Mouse (Mus musculus) heart, embryonic 15.5 days (tissue): Measurements from ENCODE around the gene Kcnh5. TPM values are rescaled to one million over a fixed set of nuclear protein-coding genes. Genes with fewer than 3 reads are reported as not detected.

Experiments used
- ATAC-seq: fragments of 200-750 bp; cut with Nextera tagmentation; replicated peaks from 2 replicates; pipeline ENCODE4 v1.8.0; 2017; ENCODE audit warnings: low read depth, moderate TSS enrichment; ENCODE audit not compliant: insufficient number of reproducible peaks, insufficient read depth, low FRiP score
- H3K27ac ChIP-seq: fragments of 300-500 bp; sonication (generic); 2 replicates; pipeline ENCODE4 v1.5.1; 2015; ENCODE audit warnings: mild to moderate bottlenecking, inconsistent platforms
- H3K27me3 ChIP-seq: fragments of 300-500 bp; sonication (generic); 2 replicates; pipeline ENCODE4 v1.6.1; 2015; ENCODE audit warnings: inconsistent platforms
- H3K36me3 ChIP-seq: fragments of 300-500 bp; sonication (generic); 2 replicates; pipeline ENCODE4 v1.6.1; 2015; ENCODE audit warnings: mild to moderate bottlenecking, inconsistent platforms
- H3K4me1 ChIP-seq: fragments of 300-500 bp; sonication (generic); replicated peaks from 2 replicates; pipeline ENCODE4 v1.6.1; 2015; ENCODE audit warnings: inconsistent platforms
- H3K4me2 ChIP-seq: fragments of 300-500 bp; sonication (generic); 2 replicates; pipeline ENCODE4 v1.6.1; 2015; ENCODE audit warnings: inconsistent platforms, mild to moderate bottlenecking, moderate library complexity
- H3K4me3 ChIP-seq: fragments of 300-500 bp; sonication (generic); 2 replicates; pipeline ENCODE4 v1.5.1; 2015; ENCODE audit warnings: mild to moderate bottlenecking, inconsistent platforms
- H3K9ac ChIP-seq: fragments of 300-500 bp; sonication (generic); 2 replicates; pipeline ENCODE4 v1.6.1; 2015; ENCODE audit warnings: mild to moderate bottlenecking, inconsistent platforms
- H3K9me3 ChIP-seq: fragments of 300-500 bp; sonication (generic); replicated peaks from 2 replicates; pipeline ENCODE4 v1.6.1; 2016; ENCODE audit warnings: inconsistent platforms
- WGBS: fragments of 180-500 bp; shearing (Covaris S2); methylation state at CpG from one replicate; pipeline ENCODE4 v1.1.7; 2015; ENCODE audit warnings: mixed read lengths; 5-methylcytosine and 5-hydroxymethylcytosine counted together
- polyA plus RNA-seq: library from polyadenylated mRNA; unstranded; fragments of >200 nt; fragmentation: Nextera tagmentation; extraction: Ambion mirVana; gene quantifications from 2 replicates; pipeline ENCODE4 v1.2.1, GENCODE M21; 2015

The Kcnh5 gene
- polyA plus RNA-seq, 1 experiment from 2014 or later = not detected

DNA sequence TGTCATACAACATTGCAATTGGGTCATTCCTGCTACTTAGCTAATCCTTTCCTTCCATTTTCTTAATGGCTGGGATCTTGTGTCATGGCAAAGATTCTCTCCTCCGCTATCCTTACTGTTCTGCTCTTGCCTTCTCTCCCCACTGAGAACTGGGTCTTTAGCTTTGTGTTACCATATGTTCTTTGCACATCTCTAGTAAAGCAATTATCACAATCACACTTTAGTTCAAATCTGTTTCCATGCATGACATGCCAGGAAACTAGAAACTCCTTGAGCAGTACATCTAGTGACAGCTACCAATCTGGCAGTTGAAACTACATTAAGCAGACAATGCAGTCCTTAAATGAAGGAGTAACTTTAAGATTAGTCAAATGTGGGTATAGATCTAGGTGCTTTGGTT lies 86.2 kb downstream of the Kcnh5 start:
- H3K27ac ChIP-seq = no peak overlapping the region
- 93% methylated on average over 1 of the region's 1 CpGs for WGBS
- no peak for ATAC-seq
- H3K9me3 ChIP-seq = no peaks in the 10 kb centered on the region
- no peaks in the 10 kb centered on the region for H3K4me1 ChIP-seq
- H3K4me2 ChIP-seq = no peak overlapping the region
- H3K4me3 ChIP-seq = no peak overlapping the region
- H3K27me3 ChIP-seq = no peaks in the 10 kb centered on the region
- H3K36me3 ChIP-seq = no peaks in the 10 kb centered on the region
- no peak overlapping the region for H3K9ac ChIP-seq

DNA sequence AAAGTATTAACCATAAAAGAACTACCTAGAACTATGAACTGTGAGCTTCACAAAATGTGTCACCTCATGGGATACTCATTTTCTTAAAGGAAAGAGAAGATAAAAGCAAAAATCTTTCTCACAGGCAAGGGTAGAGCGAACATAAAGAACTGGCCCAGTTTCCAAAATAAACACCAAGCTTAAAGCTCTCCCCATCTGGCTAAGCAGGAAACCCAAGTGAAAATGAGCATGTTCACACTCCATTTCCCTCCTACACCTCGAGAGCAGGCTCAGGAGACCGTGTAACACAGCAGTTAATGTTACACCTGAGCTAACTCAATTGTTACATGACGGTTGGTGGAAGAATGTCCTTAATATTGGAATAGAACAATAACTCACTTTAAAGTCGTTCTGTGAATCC lies 100.0 kb downstream of the Kcnh5 start:
- Histone ChIP-seq H3K9ac (no peak overlapping the region), H3K9me3 (no peaks in the 10 kb centered on the region), H3K4me1 (no peaks in the 10 kb centered on the region), H3K27ac (no peak overlapping the region), H3K36me3 (no peaks in the 10 kb centered on the region), H3K4me2 (no peak overlapping the region), H3K4me3 (no peak overlapping the region), H3K27me3 (no peaks in the 10 kb centered on the region)
- WGBS = 61% methylated on average over 5 of the region's 5 CpGs
- ATAC-seq = no peak

DNA sequence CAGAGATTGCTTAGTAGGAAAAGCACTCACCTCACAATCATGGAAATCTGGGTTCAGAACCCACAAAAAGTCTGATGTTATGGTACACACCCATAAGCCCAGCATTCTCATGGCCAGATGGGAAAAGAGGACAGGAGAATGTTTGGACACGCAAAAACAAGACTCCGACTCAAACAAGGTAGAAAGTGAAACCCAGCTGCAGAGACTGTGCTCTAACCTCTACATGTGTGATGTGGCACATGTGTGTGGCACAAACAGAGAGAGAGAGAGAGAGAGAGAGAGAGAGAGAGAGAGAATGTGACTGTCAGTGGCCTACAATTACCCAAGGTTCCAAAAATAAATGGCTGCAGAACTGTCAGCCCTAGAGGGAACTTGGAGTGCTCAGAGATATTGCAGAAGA lies 106.1 kb downstream of the Kcnh5 start:
- ATAC-seq = no peak
- Histone ChIP-seq H3K36me3 (no peaks in the 10 kb centered on the region), H3K27ac (no peak overlapping the region), H3K4me2 (no peak overlapping the region), H3K9ac (no peak overlapping the region), H3K9me3 (no peaks in the 10 kb centered on the region), H3K27me3 (no peaks in the 10 kb centered on the region), H3K4me1 (no peaks in the 10 kb centered on the region), H3K4me3 (no peak overlapping the region)
- 88% methylated on average over 2 of the region's 2 CpGs for WGBS

GRCm38 (mm10) chr12:75062571-75062970 lies 114.6 kb downstream of the Kcnh5 start:
- ATAC-seq = no peak
- Histone ChIP-seq H3K9me3 (no peaks in the 10 kb centered on the region), H3K9ac (no peak overlapping the region), H3K4me2 (no peak overlapping the region), H3K27me3 (no peaks in the 10 kb centered on the region), H3K4me1 (no peaks in the 10 kb centered on the region), H3K27ac (no peak overlapping the region), H3K36me3 (no peaks in the 10 kb centered on the region), H3K4me3 (no peak overlapping the region)

- H3K36me3 ChIP-seq = no peaks in the 10 kb centered on the region
- 54% methylated on average over 4 of the region's 4 CpGs for WGBS
- H3K4me3 ChIP-seq = no peak overlapping the region
- no peaks in the 10 kb centered on the region for H3K4me1 ChIP-seq
- ATAC-seq = no peak
- H3K27me3 ChIP-seq = no peaks in the 10 kb centered on the region
- H3K9me3 ChIP-seq = no peaks in the 10 kb centered on the region
- H3K4me2 ChIP-seq = no peak overlapping the region
- no peak overlapping the region for H3K9ac ChIP-seq
- no peak overlapping the region for H3K27ac ChIP-seq
These were observed 115.4 kb downstream of the Kcnh5 start for GRCm38 (mm10) chr12:75061731-75062130.

DNA sequence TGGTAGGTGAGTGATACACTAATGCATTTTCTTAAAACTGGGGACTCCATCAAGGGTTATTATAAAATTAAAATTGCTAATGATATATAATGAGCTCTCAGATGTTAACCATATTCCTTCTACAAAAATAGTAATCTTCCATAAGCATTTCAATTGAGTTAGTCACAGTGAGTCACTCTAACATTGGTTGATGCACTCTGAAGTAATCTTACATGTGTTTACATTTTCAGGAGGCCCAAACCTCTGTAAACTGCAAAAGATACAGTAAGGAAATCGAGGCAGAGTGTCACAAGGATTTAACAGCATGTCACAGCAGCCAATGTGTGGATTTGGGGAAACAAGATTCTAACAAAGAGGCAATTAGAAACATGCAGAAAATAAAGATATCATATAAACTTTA lies 123.4 kb downstream of the Kcnh5 start:
- H3K27ac ChIP-seq = no peak overlapping the region
- no peaks in the 10 kb centered on the region for H3K36me3 ChIP-seq
- no peaks in the 10 kb centered on the region for H3K9me3 ChIP-seq
- H3K9ac ChIP-seq = no peak overlapping the region
- H3K4me3 ChIP-seq = no peak overlapping the region
- ATAC-seq = no peak
- no peaks in the 10 kb centered on the region for H3K27me3 ChIP-seq
- no peaks in the 10 kb centered on the region for H3K4me1 ChIP-seq
- 42% methylated on average over 1 of the region's 1 CpGs for WGBS
- no peak overlapping the region for H3K4me2 ChIP-seq

DNA sequence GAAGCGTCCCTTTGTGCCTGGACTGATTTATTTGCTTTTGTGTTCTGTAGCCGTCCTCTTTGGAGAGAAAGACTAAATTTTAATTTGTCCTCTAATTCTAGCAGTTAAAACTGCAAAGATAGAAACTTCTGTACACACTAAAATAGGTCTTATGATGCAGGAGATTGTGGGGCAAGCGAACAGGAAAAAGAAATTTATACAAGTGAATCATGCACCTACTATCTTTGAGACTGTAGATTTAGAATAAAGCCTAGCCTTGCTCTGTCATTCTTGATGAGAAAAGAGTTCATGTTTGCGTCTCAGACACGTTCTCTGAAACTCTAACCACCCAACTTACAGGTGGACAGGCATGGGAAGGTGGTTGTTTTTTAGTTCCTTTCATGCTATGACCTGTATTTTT lies 140.4 kb downstream of the Kcnh5 start:
- no peak overlapping the region for H3K4me2 ChIP-seq
- H3K27ac ChIP-seq = no peak overlapping the region
- no peak overlapping the region for H3K9ac ChIP-seq
- 83% methylated on average over 5 of the region's 5 CpGs for WGBS
- H3K27me3 ChIP-seq = no peaks in the 10 kb centered on the region
- ATAC-seq = no peak
- no peak overlapping the region for H3K4me3 ChIP-seq
- no peaks in the 10 kb centered on the region for H3K9me3 ChIP-seq
- no peaks in the 10 kb centered on the region for H3K36me3 ChIP-seq
- H3K4me1 ChIP-seq = no peaks in the 10 kb centered on the region

- Histone ChIP-seq H3K27me3 (no peaks in the 10 kb centered on the region), H3K9me3 (no peaks in the 10 kb centered on the region), H3K4me1 (no peaks in the 10 kb centered on the region), H3K36me3 (no peaks in the 10 kb centered on the region), H3K4me3 (no peak overlapping the region), H3K27ac (no peak overlapping the region), H3K4me2 (no peak overlapping the region), H3K9ac (no peak overlapping the region)
- WGBS = 90% methylated on average over 8 of the region's 8 CpGs
- no peak for ATAC-seq
These were observed 144.9 kb downstream of the Kcnh5 start for GRCm38 (mm10) chr12:75031970-75032864.

- Histone ChIP-seq H3K9ac (no peak overlapping the region), H3K27ac (no peak overlapping the region), H3K27me3 (no peaks in the 10 kb centered on the region), H3K9me3 (no peaks in the 10 kb centered on the region), H3K36me3 (no peaks in the 10 kb centered on the region), H3K4me3 (no peak overlapping the region), H3K4me2 (no peak overlapping the region), H3K4me1 (no peaks in the 10 kb centered on the region)
- no peak for ATAC-seq
- 85% methylated on average over 3 of the region's 3 CpGs for WGBS
These were observed 205.9 kb downstream of the Kcnh5 start for GRCm38 (mm10) chr12:74971187-74971586.

DNA sequence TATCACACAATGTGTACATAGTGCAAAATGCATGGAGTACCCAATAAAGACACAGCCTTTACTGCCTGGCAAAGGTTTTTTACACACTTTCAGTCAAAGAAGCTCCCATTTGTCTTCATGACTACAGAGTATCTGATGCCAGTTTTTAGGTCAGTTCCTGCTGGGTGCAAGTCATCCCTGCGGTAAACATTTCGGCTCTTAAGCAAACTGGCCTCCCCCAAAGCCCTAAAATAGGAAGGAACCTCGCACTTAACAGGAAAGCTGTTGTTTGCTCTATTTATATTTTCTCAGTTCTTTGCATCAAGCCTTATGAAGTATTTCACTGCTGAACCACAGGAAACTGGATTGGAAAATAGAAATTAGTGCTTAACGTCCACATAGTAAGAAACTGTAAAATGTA lies 207.7 kb downstream of the Kcnh5 start:
- no peaks in the 10 kb centered on the region for H3K9me3 ChIP-seq
- no peak overlapping the region for H3K4me3 ChIP-seq
- 61% methylated on average over 4 of the region's 4 CpGs for WGBS
- no peaks in the 10 kb centered on the region for H3K27me3 ChIP-seq
- no peaks in the 10 kb centered on the region for H3K4me1 ChIP-seq
- ATAC-seq = no peak
- H3K36me3 ChIP-seq = no peaks in the 10 kb centered on the region
- H3K4me2 ChIP-seq = no peak overlapping the region
- no peak overlapping the region for H3K9ac ChIP-seq
- H3K27ac ChIP-seq = no peak overlapping the region

- H3K4me2 ChIP-seq = no peak overlapping the region
- no peak for ATAC-seq
- no peak overlapping the region for H3K4me3 ChIP-seq
- H3K9me3 ChIP-seq = no peaks in the 10 kb centered on the region
- no peak overlapping the region for H3K9ac ChIP-seq
- WGBS = 84% methylated on average over 2 of the region's 2 CpGs
- H3K4me1 ChIP-seq = no peaks in the 10 kb centered on the region
- no peaks in the 10 kb centered on the region for H3K27me3 ChIP-seq
- H3K27ac ChIP-seq = no peak overlapping the region
- H3K36me3 ChIP-seq = no peaks in the 10 kb centered on the region
These were observed 210.9 kb downstream of the Kcnh5 start for GRCm38 (mm10) chr12:74966266-74966665.

DNA sequence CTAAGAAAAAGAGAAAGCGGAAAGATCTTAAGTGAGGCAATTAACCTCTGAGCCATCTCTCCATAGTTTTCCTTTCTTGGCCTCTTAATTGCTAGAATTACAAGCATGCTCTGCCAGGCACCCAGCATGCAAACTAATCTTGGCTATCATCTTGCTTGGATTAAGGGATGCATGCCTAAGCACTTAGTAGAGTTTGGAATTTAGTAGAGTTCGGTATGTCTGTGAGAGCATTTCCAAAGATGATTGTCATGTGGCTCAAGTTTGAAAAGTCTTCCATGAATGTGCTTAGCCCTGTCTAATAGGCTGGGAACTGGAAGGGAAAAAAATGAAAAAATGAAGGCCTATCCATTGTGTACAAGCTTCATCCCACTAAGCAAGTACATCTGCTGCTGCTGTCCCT lies 224.5 kb downstream of the Kcnh5 start:
- H3K36me3 ChIP-seq = no peaks in the 10 kb centered on the region
- no peak overlapping the region for H3K9ac ChIP-seq
- no peak overlapping the region for H3K4me3 ChIP-seq
- no peaks in the 10 kb centered on the region for H3K27me3 ChIP-seq
- WGBS = 81% methylated on average over 2 of the region's 2 CpGs
- ATAC-seq = no peak
- no peak overlapping the region for H3K27ac ChIP-seq
- H3K4me2 ChIP-seq = no peak overlapping the region
- H3K9me3 ChIP-seq = no peaks in the 10 kb centered on the region
- H3K4me1 ChIP-seq = no peaks in the 10 kb centered on the region
